Mouse (Mus musculus): ENCODE measurements around the gene Tmtc4.

DNA sequence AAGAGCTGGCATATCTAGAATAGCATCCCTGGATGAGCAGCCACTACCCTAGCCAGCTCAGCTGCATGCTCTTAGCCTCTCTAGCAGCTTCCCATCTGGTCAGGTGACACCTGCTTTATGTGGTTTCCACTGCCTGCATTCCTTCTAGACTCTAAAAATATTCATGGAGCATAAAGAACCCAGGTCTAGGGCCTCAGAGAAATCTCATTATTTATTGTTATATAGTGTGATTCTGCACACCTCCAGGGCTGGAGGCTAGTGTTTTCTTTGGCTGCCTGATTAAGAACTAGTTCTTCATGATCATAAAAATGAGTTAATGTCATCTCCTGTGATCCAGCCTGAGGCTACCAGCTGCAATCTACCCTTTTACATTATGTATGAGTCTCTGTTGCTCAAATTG lies 39.1 kb upstream of the Tmtc4 start:
- no peak for TF ChIP-seq CTCF (IDR thresholded peaks at IDR 0.05)
- no peak for TF ChIP-seq EP300 (IDR thresholded peaks at IDR 0.05)

Measured in lung, postnatal 0 days (tissue).